Mouse (Mus musculus): ENCODE measurements at regions not wholly inside any gene's neighbourhood (a gene's known extent, or its start where the extent isn't known, plus 50 kb on each side); places are given as distances from the start of the nearest gene placed in this dataset.
"Not testable (repeated sequence)": the region's sequence is repeated elsewhere in the genome, so short reads cannot be mapped to it uniquely, and the experiment has no call there.

DNA sequence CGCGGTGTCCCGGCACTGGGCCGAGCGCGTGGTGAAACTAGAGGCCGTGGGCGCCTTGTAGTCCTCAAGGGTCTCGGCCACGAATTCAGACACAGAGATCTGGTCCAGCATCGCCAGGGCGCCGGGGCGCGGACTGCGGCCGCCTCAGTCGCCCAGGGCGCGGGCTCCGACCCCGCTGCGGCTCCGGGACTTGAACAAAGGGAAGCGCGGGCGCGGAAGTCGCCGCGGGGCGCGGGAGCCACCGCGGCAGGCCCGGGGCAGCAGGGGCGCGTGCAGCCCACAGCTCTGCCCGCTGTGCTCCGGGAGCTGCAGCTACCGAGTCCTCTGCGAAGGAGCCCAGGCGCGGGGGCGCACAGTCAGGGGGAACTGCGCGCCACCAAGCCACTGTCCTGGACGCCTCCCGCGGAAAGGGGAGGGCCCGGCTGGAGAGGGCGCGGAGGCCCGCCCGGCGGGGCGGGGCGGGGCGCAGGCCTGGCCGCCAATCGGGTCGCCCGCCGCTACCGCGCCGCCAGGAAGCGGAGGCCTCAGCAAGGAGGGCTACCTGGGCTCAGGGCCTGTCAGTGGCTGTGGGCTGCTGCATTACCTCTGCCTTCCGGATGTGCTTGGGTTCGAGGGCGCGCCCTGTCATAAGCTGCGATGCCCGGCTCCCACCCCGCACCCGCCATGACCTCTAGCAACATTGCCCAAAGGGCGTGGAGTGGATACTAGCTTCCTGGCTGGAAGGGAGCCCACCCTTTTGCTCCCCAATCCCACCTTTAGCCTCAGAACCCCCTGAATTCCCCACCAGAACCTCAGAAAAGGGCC, 155.2 kb upstream of the 9030624G23Rik start:
- Histone ChIP-seq H3K4me3 (ENCODE audit: low read depth, low read length) (peak overlapping the region; percentile 61), H3K9ac (replicated peaks; ENCODE audit: low read length) (peak overlapping the region; percentile 74), H3K4me2 (ENCODE audit: low read depth, low read length) (peak overlapping the region; percentile 30)
- DNase-seq (ENCODE audit: low spot score), result peak; percentile 35
- H3K9me3 ChIP-seq (replicated peaks; ENCODE audit: control insufficient read depth, low read length); ATAC-seq (replicated peaks; ENCODE audit: insufficient number of reproducible peaks, low FRiP score, low TSS enrichment, low read depth); H3K27me3 ChIP-seq (ENCODE audit: control insufficient read depth, insufficient read depth, low read length); H3K27ac ChIP-seq (replicated peaks; ENCODE audit: low read depth, low read length); H3K36me3 ChIP-seq (replicated peaks; ENCODE audit: control insufficient read depth, insufficient read depth, low read depth, low read length); H3K4me1 ChIP-seq (ENCODE audit: control insufficient read depth, insufficient read depth, low read length): not testable (repeated sequence)
- under 1% methylated on average over 47 of the region's 77 CpGs for WGBS
